Mouse (Mus musculus) lung, adult 2 months (tissue): ENCODE results near the gene Vwa8. TPM values are rescaled to one million over a fixed set of nuclear protein-coding genes. Genes with fewer than 3 reads are reported as not detected.

Source experiments
- DNase-seq: peaks from one replicate; pipeline ENCODE4 v3.0.0; 2022
- H3K4me1 ChIP-seq: fragments of 200-500 bp; 2 replicates; pipeline ENCODE4 v1.6.1; 2011; ENCODE audit warnings: low read length; ENCODE audit not compliant: control insufficient read depth, insufficient read depth
- H3K4me3 ChIP-seq: fragments of 200-500 bp; replicated peaks from 2 replicates; pipeline ENCODE3; 2011; ENCODE audit warnings: low read depth, mild to moderate bottlenecking, control low read depth, low read length; ENCODE audit errors: extremely low read depth
- CTCF ChIP-seq: fragments of 200-500 bp; IDR thresholded peaks from 2 replicates; pipeline ENCODE4 v1.5.1; 2011; ENCODE audit warnings: mild to moderate bottlenecking, low read length, control low read depth; ENCODE audit not compliant: insufficient read depth
- POLR2A ChIP-seq: fragments of 200-500 bp; IDR thresholded peaks from 2 replicates; pipeline ENCODE4 v1.6.1; 2011; ENCODE audit warnings: low read depth, mild to moderate bottlenecking, control low read depth, low read length, borderline replicate concordance; ENCODE audit errors: extremely low read depth
- WGBS: fragments of 180-500 bp; shearing (Covaris S2); methylation state at CpG from one replicate; pipeline ENCODE4 v1.1.7; 2018; 5-methylcytosine and 5-hydroxymethylcytosine counted together
- polyA plus RNA-seq: library from polyadenylated mRNA; depleted of rRNA; stranded (reverse); fragments of >200 nt; gene quantifications from 2 replicates; pipeline ENCODE4 v1.2.3, GENCODE M21; 2012

Gene Vwa8
- polyA plus RNA-seq, 1 experiment: 16.3 TPM

DNA sequence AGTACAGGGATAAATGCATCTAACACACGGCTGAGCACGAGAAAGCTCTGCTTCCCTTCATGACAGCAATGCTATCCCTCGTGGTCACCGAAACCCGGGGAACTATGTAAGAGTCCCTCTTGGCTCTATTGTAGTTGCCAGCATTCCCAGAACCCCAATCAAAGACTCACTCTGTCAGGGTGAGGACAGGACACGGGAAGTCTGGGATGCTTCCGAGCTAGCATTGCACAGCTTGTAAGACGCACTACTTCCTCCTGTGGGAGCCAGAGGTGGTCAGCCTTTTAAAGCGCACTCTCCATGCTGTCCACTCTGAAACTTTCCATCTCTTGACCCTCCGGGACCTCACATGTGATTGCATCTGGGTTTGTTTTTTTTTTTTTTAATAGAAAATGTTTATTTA is 335.2 kb downstream of the Vwa8 start:
- Histone ChIP-seq H3K4me3 (no peak overlapping the region), H3K4me1 (peaks cover 12% of the 10 kb centered on the region)
- no peak for TF ChIP-seq CTCF
- no peak for TF ChIP-seq POLR2A
- no peak for DNase-seq
- WGBS: 62% methylated on average over 10 of the region's 10 CpGs

DNA sequence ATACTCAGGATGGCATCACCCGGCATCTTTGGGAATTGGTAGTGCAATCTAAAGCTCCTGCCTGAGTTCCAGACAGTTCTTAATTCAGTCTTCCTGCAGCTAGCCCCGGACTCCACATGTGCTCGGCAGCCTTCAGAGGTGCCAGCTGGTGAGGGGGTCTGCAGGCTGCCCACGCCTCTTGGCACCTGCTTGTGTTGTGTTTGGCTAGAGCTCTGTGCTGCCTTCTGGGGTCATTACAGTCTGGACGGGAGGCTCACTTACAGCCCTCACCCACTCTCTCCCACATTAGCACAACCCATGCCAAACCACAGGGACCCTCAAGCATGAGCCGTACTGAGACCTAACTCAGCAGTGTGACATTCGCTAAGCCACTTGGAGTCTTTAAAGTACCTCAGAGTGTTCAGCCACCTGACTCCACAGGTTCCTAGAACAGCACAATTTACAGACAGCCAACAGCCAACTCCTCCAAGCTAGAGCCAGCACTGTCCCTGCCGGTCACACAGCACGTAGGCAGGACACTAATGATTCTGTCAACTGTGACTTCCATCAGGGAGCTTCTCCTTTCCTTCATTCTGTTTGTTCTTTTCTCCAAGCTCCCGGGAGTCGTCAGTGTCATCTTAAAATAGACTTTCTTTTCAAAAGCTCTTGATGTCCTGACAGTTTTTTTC is 336.3 kb downstream of the Vwa8 start:
- WGBS: 65% methylated on average over 11 of the region's 11 CpGs
- H3K4me3 ChIP-seq: no peak overlapping the region
- peaks cover 7% of the 10 kb centered on the region; the same call in 1 of the 2 replicates for H3K4me1 ChIP-seq
- TF ChIP-seq POLR2A (no peak), CTCF (no peak)
- no peak for DNase-seq

DNA sequence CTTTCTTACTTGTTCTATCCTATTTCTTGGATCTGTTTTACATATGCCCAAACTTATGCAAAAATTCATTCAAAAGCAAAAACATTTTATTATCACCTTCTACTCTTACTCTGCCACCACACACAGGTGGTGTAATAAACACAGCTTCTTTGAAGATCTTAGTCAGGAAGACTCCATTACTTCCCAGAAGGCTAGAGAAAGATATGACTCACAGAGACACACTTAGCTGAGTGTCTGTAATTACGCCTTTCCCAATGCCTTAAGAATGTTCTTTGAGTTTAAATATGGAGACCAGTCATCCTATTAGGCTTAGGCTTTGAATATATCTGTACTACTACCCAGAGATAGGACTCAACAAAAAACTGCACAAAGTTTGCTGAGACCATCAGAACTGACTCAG is 338.1 kb downstream of the Vwa8 start:
- peaks cover 7% of the 10 kb centered on the region; the same call in 1 of the 2 replicates for H3K4me1 ChIP-seq
- 93% methylated on average over 1 of the region's 1 CpGs for WGBS
- no peak for DNase-seq
- TF ChIP-seq CTCF (no peak), POLR2A (no peak)
- no peak overlapping the region for H3K4me3 ChIP-seq

DNA sequence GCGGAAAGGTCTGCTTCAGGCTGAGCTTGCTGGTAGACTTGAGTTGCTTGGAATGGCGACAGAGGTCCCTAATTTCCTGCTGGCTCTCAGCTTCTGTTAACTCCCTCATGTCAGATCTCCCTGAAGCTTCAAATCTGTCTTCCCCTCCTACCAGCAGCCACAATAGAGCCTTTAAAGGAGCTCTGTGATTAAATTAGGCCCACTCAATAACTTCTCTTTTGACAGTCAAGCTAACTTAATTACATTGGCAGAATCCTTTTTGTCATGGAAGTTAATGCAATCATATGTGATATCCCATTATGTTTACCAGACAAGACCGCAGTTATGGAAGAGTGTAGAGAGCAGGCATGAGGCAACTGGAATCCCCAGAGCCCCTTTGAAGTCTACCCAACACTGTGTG is 347.9 kb downstream of the Vwa8 start:
- WGBS: 71% methylated on average over 3 of the region's 3 CpGs
- DNase-seq: no peak
- Histone ChIP-seq H3K4me3 (no peak overlapping the region), H3K4me1 (no peaks in the 10 kb centered on the region)
- TF ChIP-seq CTCF: no peak
- no peak for TF ChIP-seq POLR2A

DNA sequence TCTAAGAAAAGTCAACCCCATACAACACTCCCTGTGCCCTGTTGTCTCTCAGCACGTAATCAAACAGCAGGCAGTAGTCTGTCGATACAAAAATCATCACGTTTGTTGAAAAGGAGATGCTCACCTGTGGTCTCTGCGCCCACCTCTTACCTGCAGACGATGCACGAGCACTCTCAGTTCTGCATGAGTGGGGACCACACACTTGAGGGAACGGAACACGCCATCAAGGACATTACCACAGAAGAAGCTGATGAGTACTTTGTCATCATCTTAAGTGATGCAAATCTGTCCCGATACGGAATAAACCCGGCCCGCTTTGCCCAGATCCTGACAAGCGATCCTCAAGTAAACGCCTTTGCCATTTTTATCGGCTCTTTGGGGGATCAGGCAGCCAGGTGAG is 349.2 kb downstream of the Vwa8 start:
- WGBS: 93% methylated on average over 15 of the region's 15 CpGs
- H3K4me1 ChIP-seq: peaks cover 2% of the 10 kb centered on the region; the same call in 1 of the 2 replicates
- no peak for TF ChIP-seq CTCF
- no peak for TF ChIP-seq POLR2A
- H3K4me3 ChIP-seq: no peak overlapping the region
- no peak for DNase-seq

DNA sequence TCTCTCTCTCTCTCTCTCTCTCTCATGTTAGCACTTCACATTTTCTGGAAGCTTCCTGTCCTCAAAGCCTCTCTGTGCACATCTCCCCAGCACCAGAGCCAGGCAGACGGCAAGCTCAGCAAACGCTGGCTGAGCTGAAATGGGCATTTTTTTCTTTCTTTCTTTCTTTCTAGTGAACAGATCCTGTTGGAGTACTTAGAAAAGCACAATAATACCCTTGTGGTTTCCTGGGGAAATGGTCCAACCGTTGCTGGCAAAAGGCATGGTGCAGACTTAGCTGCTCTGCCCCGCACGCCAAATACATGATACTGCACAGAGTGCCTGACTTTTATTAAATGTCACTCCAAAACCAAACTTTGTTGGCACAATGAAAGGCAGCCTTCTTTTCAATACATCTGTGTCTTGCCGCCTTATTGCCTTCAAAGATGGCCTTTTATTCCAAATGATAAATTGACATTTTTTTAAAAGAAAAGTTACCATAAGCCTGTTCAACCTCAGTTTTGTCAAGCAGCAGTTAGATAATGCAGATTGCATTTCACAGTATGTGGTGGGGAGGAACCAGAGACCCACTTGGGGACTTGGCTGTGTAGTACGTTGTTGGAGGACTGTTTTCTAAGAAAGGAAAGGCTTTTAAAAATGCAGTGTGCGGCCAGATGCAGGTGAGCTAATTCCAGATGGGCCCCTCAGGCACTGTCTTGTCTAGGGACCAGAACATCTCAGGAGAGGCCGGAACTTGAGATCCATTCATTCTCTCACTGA is 351.5 kb downstream of the Vwa8 start:
- TF ChIP-seq CTCF (no peak), POLR2A (no peak)
- Histone ChIP-seq H3K4me3 (no peak overlapping the region), H3K4me1 (peaks cover 2% of the 10 kb centered on the region; the same call in 1 of the 2 replicates)
- WGBS: 61% methylated on average over 9 of the region's 9 CpGs
- no peak for DNase-seq

DNA sequence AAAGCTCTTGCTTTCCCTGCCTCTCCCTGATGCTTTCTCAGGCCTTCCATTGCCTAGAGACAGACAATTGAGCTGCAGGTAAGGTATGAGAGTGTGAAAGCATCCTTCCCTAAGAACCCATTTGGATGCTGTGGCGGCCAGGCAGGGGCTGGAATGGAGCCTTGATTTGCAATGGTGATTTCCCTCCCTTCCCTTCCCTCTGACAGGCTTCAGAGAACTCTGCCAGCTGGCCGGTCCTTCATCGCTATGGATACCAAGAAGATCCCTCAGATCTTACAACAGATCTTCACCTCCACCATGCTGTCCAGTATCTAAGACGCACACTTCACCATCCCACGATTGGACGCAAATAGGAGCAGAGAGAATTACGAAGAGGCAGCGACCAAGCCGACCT is 352.0 kb downstream of the Vwa8 start:
- Histone ChIP-seq H3K4me3 (no peak overlapping the region), H3K4me1 (peaks cover 2% of the 10 kb centered on the region; the same call in 1 of the 2 replicates)
- TF ChIP-seq POLR2A (no peak), CTCF (no peak)
- no peak for DNase-seq
- 91% methylated on average over 9 of the region's 9 CpGs for WGBS

DNA sequence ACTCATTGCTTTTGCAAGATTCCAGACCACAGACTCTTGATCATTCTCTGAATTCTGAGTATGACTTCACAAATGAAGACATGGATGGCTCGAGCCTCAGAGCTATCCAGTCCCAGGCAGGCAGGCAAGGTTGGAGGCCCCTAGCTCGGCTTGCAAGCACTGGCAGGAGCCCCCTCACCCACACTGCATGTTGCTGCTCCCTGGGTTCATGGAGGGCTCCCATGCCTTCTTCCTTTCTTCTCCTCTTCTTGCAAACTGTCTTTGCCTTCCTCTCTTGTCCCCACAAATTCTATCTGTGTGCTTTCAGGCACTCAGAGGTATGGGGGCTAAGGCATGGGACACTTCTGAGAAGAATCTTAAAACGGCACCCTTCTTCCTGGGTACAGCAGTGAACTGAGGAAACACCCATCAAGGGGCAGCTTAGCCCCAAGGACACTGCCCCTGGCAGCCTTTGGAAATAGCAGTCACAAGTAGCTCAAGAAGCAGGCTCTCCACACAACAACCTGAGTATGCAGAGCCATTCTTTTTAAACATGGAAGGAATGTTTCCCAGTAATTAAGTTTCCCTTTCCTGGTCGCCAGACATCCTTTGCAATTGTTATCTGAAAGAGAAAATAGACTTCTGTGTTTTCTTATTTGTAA is 354.0 kb downstream of the Vwa8 start:
- whole genome bisulfite sequencing: 50% methylated on average over 4 of the region's 4 CpGs
- DNase-seq: no peak
- peaks cover 2% of the 10 kb centered on the region; the same call in 1 of the 2 replicates for H3K4me1 ChIP-seq
- no peak for TF ChIP-seq POLR2A
- H3K4me3 ChIP-seq: no peak overlapping the region

DNA sequence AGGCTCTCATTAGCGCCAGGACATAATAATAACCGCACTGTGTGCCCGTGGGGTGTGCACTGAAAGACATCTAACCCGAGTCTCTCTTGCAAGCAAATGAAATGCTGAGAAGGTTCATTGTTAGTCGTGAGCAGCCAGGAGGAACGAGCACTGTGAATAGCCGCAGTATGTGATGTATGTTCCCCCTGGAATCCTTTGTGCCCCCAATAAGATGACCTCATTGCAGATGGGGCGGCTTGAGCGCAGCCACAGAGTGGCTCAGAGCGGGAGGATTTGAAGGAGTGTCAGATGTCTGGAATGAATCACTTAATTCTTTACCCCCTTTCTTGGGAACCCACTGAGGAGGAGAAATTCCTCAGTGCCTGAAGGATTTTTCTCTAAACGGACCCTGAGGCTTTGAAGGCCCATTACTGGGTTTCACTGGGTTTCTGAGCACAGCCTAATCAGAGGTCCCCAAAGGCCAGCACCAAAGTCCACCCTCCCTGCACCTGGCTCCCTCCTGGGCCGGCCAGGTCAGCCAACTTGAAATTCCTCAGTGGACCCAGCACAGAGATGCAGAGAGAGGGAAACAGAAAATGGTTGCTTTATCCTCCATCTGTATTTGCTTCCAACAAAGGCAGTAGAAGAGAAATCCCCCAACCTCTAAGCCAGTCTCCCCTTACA is 354.8 kb downstream of the Vwa8 start:
- TF ChIP-seq CTCF (no peak), POLR2A (no peak)
- 58% methylated on average over 12 of the region's 12 CpGs for WGBS
- H3K4me1 ChIP-seq: peaks cover 2% of the 10 kb centered on the region; the same call in 1 of the 2 replicates

More for the DNA sequence above, 354.8 kb downstream of the Vwa8 start:
- H3K4me3 ChIP-seq: no peak overlapping the region
- no peak for DNase-seq
